Mouse (Mus musculus) spleen, postnatal 10 days (tissue): ENCODE measurements around the gene Unc5cl.

Source experiments
- DNase-seq, 2 experiments: peaks; one replicate each; pipeline ENCODE4 v3.0.0; 2021 to 2022; ENCODE audit warnings: low spot score in 2 of 2

Gene Unc5cl

GRCm38 (mm10) chr17:48539326-48539725, 84.6 kb downstream of the Unc5cl start:
- DNase-seq = no peak

GRCm38 (mm10) chr17:48542733-48543132, 88.0 kb downstream of the Unc5cl start:
- no peak for DNase-seq

- DNase-seq = no peak
Measured at GRCm38 (mm10) chr17:48543301-48543765, 88.6 kb downstream of the Unc5cl start.

DNA sequence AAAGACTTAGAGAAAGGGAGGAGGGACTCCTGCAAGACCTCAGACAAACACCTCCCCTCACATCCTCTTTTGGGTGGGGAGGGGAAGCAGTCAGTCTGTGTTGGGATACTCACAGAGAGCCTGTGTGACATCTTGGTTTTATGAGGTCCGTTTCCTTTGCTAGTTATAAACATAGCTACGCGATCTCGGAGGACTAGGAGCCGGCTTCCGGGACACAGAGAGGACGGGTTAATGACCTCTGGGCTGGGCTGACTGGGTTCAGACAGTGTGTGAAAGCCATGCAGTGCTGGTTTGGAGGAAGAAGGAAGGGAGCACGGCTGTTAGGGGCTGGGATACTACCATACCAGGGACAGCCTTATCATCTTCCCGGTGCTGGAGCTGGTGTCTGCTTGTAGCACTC, 90.0 kb downstream of the Unc5cl start:
- DNase-seq = no peak

GRCm38 (mm10) chr17:48545223-48545943, 90.7 kb downstream of the Unc5cl start:
- no peak for DNase-seq

GRCm38 (mm10) chr17:48546036-48546435, 91.3 kb downstream of the Unc5cl start:
- no peak for DNase-seq

DNA sequence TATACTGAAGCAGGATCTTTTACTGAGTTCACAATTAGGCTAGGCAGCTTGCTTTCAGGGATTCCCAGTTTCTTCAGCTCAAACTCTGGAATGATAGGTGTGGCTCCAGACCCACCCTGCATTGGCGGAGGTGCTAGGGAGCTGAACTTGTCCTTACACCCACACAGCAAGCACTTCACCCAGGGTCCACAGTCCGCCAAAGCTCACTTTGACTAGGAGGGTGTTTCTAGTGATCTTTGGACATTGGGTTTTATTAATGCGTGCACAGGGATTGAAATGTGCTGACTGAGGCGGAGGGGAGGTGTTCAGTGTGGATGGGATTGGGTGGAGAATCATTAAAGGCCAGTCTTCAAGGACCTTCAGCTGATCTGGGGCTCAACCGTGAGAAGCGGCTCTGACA, 93.0 kb downstream of the Unc5cl start:
- DNase-seq = no peak

GRCm38 (mm10) chr17:48551788-48552531, 97.3 kb downstream of the Unc5cl start:
- no peak for DNase-seq

GRCm38 (mm10) chr17:48552532-48552915, 97.8 kb downstream of the Unc5cl start:
- DNase-seq = no peak

DNA sequence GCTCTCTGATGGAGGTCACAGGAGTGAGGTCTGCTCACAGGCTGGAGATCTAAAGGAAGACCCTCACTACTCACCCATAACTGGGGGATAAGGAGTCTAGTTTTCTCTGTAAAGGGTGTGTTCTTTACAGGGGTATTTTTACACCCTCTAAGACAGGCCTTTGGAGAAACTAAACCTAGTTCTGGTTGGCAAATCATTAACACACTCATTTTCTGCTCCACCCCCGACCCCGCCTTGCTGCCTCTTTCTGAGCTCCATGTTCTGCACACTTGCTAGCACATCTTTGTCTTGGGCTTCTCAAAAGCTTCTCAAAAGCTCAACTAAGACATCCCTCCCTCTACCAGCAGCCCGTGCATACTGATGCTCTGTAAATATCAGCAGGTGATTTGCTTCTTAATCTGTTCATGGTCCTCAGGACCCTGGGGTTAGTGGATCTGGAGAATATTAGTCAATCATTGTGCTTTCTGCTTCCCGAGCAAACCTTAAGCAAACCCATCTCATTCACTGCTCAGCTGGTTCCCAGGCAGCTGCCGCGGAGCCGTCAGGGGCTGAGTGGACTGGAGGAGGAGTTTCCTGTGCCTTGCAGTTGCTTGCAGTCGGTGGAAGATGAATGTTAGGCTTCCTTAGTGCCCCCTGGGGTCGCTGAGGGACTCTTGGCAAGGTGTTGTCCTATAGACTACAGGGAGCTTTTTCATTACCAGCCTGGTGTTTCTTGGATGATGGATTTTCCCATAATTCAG, 101.7 kb downstream of the Unc5cl start:
- no peak for DNase-seq

- no peak for DNase-seq
Measured at GRCm38 (mm10) chr17:48557823-48558715, 103.4 kb downstream of the Unc5cl start.

GRCm38 (mm10) chr17:48564931-48565330, 110.2 kb downstream of the Unc5cl start:
- no peak for DNase-seq

- DNase-seq = no peak
Measured at GRCm38 (mm10) chr17:48569656-48570055, 115.0 kb downstream of the Unc5cl start.

- no peak for DNase-seq
Measured at GRCm38 (mm10) chr17:48581153-48581552, 126.5 kb downstream of the Unc5cl start.

DNA sequence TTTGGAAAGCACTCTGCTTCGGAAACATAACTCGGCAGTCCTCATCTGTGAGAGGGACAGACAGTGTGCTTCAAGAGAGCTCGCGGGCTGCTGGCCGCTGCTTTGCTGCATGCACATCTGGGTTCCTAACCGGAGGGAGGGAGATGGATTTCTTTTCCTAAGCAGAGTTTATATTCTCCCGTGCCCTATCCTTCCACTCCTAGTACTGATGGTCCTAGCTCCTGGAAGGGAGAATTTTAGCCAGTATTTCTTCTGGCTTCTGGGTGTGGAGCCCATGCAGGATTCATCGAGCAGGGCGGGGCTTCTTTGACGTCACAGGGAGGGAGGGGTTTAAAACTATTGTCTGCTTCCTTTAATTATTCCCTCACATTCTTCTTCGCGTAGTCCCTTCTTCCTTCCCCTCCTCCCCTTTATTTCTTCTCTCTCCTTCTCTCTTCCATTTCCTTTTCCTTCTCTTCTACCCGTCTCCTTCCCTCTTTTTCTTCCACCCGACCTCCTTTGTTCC, 127.8 kb downstream of the Unc5cl start:
- no peak for DNase-seq

GRCm38 (mm10) chr17:48583401-48583800, 128.7 kb downstream of the Unc5cl start:
- DNase-seq = no peak

- no peak for DNase-seq
Measured at GRCm38 (mm10) chr17:48585902-48586359, 131.2 kb downstream of the Unc5cl start.

GRCm38 (mm10) chr17:48588674-48589073, 134.0 kb downstream of the Unc5cl start:
- DNase-seq = no peak
